Comparison of ENCODE assay signal across 18 mouse cellular contexts in genomic region chr11:40781857-40782256, GRCm38 (mm10).
"Had no signal": no experiment of that assay in that cellular context is flagged by ENCODE, and none has a peak within 500 bp of the region (broad histone marks: within the 10 kb centered on the region; RNA-seq: fewer than 3 reads in every experiment).

No protein-coding gene starts in this region.

- H3K9me3 ChIP-seq: midbrain, embryonic 10.5 days; midbrain, embryonic 12.5 days; midbrain, embryonic 15.5 days; neural tube, embryonic 13.5 days; neural tube, embryonic 15.5 days had no signal

- H3K9ac ChIP-seq: lung, embryonic 14.5 days; midbrain, embryonic 12.5 days; midbrain, embryonic 15.5 days; neural tube, embryonic 13.5 days; neural tube, embryonic 15.5 days had no signal

- H3K27me3 ChIP-seq: midbrain, embryonic 12.5 days; midbrain, embryonic 15.5 days; neural tube, embryonic 13.5 days; neural tube, embryonic 15.5 days had no signal

- H3K4me1 ChIP-seq: midbrain, embryonic 10.5 days; midbrain, embryonic 12.5 days; midbrain, embryonic 15.5 days; neural tube, embryonic 13.5 days; neural tube, embryonic 15.5 days had no signal

- DNase-seq: lung, adult 18-20 months; lung, embryonic 14.5 days; lung, postnatal 10 days; lung, postnatal 4 days; retina, postnatal 1 day; right cerebral cortex, adult 18-20 months; right cerebral cortex, postnatal 25 days; right cerebral cortex, postnatal 4 days; spleen, adult 18-20 months; thymus, adult 18-20 months; thymus, postnatal 14 days; thymus, postnatal 36 days had no signal

- H3K27ac ChIP-seq: midbrain, embryonic 10.5 days; midbrain, embryonic 12.5 days; midbrain, embryonic 15.5 days; neural tube, embryonic 13.5 days; neural tube, embryonic 15.5 days had no signal

- H3K4me3 ChIP-seq: midbrain, embryonic 10.5 days; midbrain, embryonic 12.5 days; midbrain, embryonic 15.5 days; myocyte; neural tube, embryonic 13.5 days; neural tube, embryonic 15.5 days had no signal

- H3K4me2 ChIP-seq: lung, embryonic 14.5 days; midbrain, embryonic 12.5 days; midbrain, embryonic 15.5 days; neural tube, embryonic 13.5 days; neural tube, embryonic 15.5 days had no signal

- ATAC-seq: midbrain, embryonic 15.5 days had no signal

- H3K36me3 ChIP-seq: midbrain, embryonic 10.5 days; midbrain, embryonic 12.5 days; midbrain, embryonic 15.5 days; neural tube, embryonic 13.5 days; neural tube, embryonic 15.5 days had no signal
